Mouse (Mus musculus): ENCODE results near the gene Clmp. TPM values are rescaled to one million over a fixed set of nuclear protein-coding genes. Genes with fewer than 3 reads are reported as not detected.
"Not testable (repeated sequence)": the region's sequence is repeated elsewhere in the genome, so short reads cannot be mapped to it uniquely, and the experiment has no call there.

Gene Clmp
- polyA plus RNA-seq, 1 experiment from 2014 or later, result 14.9 TPM

DNA sequence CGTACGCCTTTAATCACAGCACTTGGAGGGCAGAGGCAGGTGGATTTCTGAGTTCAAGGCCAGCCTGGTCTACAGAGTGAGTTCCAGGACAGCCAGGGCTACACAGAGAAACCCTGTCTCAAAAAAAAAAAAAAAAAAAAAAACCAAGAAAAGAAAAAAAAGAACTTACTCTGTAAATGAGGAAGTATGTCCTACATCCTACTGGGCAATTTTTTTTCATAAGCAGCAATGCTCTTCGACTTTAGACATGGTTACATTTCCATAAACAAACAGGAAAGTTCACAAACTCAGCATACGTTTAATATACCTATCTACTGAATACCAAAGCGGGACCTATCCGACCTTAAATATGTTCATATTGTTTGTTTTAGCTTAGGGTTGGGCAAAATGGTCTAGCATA is 76.6 kb downstream of the Clmp start:
- Histone ChIP-seq H3K4me1 (replicated peaks) (peaks cover 14% of the 10 kb centered on the region), H3K9me3 (replicated peaks) (no peaks in the 10 kb centered on the region), H3K27me3 (replicated peaks) (no peaks in the 10 kb centered on the region), H3K4me3 (no peak overlapping the region), H3K4me2 (no peak overlapping the region), H3K27ac (ENCODE audit: poor library complexity, severe bottlenecking) (no peak overlapping the region), H3K9ac (no peak overlapping the region), H3K36me3 (no peaks in the 10 kb centered on the region)
- WGBS, result 84% methylated on average over 6 of the region's 6 CpGs
- no peak for ATAC-seq (ENCODE audit: insufficient number of reproducible peaks, low FRiP score)

DNA sequence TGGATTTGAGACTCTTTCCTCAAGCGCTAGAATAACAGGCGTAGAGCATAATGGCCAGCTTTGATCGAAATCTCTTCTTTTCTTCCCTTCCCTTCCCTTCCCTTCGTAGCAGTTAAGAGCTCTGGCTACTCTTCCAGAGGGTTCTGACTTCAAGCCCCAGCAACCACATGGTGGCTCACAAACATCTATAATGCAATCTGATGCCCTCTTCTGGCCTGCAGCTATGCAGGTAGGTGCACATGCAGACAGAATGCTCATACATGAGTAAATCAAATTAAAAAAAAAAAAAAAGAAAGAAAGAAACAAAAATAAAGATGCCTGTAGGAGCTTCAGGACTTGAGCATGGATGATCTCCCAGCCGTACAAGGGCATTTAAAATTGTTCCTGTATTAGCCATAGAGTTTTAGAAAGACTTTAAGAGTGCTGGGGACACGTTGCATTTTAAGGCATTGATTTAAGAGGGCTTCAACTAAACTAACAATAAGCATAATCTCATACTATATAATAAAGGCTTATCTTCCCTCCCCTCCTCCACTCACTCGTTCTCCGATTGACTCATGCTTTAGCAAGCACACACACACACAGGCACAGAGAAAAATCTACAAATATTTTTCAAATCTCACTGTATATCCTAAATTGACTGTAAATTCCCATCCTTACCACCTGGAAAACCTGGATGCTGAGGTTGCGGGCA is 79.3 kb downstream of the Clmp start:
- Histone ChIP-seq H3K4me3 (no peak overlapping the region), H3K4me1 (replicated peaks) (0 out of 2 replicates have a peak, but pooled peaks cover 9% of the 10 kb centered on the region), H3K9me3 (replicated peaks) (no peaks in the 10 kb centered on the region), H3K9ac (no peak overlapping the region), H3K27me3 (replicated peaks) (no peaks in the 10 kb centered on the region), H3K36me3 (no peaks in the 10 kb centered on the region), H3K27ac (ENCODE audit: poor library complexity, severe bottlenecking) (no peak overlapping the region), H3K4me2 (no peak overlapping the region)
- 79% methylated on average over 8 of the region's 9 CpGs for WGBS
- ATAC-seq (ENCODE audit: insufficient number of reproducible peaks, low FRiP score), result no peak

DNA sequence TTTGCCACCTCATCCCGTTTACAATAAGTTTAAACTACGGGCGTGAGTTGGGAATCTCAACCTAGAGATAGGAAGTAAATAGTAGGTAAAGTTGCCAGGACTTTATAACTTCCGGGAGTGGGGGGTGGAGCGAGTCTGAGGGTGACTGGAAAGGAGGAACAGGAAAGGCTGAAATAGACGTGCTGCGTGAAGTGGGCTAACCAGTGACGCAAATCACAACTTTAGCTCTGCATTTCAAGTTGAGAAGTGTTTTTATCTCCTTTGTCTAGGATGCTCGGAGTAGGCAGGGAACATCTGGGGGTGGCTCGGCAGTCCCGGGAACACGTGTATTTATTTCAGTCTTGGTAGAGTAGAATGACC is 79.8 kb downstream of the Clmp start:
- Histone ChIP-seq H3K36me3 (no peaks in the 10 kb centered on the region), H3K9me3 (replicated peaks) (no peaks in the 10 kb centered on the region), H3K27ac (ENCODE audit: poor library complexity, severe bottlenecking) (no peak overlapping the region), H3K4me1 (replicated peaks) (0 out of 2 replicates have a peak, but pooled peaks cover 9% of the 10 kb centered on the region), H3K4me2 (no peak overlapping the region), H3K27me3 (replicated peaks) (no peaks in the 10 kb centered on the region), H3K4me3 (no peak overlapping the region), H3K9ac (no peak overlapping the region)
- no peak for ATAC-seq (ENCODE audit: insufficient number of reproducible peaks, low FRiP score)
- WGBS, result 50% methylated on average over 12 of the region's 12 CpGs

DNA sequence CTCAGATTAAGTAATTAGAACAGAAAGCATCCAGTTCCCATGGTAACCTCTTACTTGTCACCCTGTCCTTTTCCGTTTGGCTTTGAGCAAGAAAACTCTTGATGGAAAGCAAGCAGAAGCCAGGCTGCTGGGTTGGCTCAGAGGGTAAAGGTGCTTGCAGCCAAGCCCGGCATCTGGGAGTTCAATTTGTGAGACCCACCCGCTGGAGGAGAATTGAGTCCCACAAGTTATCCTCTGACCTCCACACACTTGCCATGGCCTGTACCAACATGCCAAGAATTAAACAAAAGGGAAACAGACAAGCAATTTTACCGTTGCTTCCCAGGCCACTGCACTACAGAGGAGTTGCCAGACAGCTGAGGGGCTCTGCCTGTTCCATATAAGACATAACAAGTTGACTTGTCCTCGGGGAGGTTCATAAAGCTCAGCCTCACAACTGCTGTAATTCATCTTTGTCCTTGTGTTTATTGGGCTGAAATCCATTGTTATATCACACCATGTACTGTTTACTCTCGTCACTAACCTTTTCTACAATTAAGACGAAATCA is 80.4 kb downstream of the Clmp start:
- Histone ChIP-seq H3K4me1 (replicated peaks) (0 out of 2 replicates have a peak, but pooled peaks cover 9% of the 10 kb centered on the region), H3K9me3 (replicated peaks) (no peaks in the 10 kb centered on the region), H3K27ac (ENCODE audit: poor library complexity, severe bottlenecking) (no peak overlapping the region), H3K9ac (no peak overlapping the region), H3K4me3 (no peak overlapping the region), H3K36me3 (no peaks in the 10 kb centered on the region), H3K27me3 (replicated peaks) (no peaks in the 10 kb centered on the region), H3K4me2 (no peak overlapping the region)
- ATAC-seq (ENCODE audit: insufficient number of reproducible peaks, low FRiP score), result no peak
- WGBS, result 75% methylated on average over 7 of the region's 7 CpGs

DNA sequence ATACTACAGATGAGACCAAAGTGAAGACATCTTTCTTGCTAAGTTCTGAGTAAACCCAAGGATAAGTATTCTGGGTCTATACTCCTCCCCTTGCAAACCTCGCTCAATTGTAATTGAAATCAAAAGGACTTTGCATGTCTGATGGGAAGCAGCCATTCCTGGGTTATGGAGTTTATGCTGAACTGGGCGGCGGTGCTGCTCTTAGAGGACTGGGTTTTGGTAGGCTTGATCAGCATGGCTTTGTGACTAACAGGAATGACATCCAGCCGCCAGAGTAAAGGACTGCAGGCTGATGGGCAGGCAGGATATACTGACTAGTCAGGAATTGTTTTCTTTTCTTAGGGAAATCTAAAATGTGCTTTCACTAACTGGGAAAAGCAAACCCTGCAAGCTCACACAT is 82.2 kb downstream of the Clmp start:
- Histone ChIP-seq H3K9me3 (replicated peaks) (no peaks in the 10 kb centered on the region), H3K4me1 (replicated peaks) (0 out of 2 replicates have a peak, but pooled peaks cover 9% of the 10 kb centered on the region), H3K27me3 (replicated peaks) (no peaks in the 10 kb centered on the region), H3K4me2 (no peak overlapping the region), H3K27ac (ENCODE audit: poor library complexity, severe bottlenecking) (no peak overlapping the region), H3K36me3 (no peaks in the 10 kb centered on the region), H3K4me3 (no peak overlapping the region), H3K9ac (no peak overlapping the region)
- WGBS, result 64% methylated on average over 4 of the region's 4 CpGs
- ATAC-seq (ENCODE audit: insufficient number of reproducible peaks, low FRiP score), result no peak

DNA sequence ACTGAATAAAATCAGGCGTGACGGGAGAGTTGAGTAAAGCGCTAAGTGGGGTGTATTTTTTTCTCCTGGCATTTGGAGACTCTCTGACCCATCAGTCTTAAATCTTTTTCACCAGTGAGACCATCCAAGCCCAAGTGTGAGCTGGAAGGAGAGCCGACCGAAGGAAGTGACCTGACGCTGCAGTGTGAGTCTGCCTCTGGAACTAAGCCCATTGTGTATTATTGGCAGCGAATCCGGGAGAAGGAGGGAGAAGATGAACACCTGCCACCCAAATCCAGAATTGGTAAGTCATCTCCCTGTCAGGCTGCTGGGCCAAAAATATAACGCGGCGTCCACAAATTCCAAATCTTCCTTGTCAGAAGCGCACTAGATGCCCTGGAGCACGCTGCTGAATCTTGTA is 86.5 kb downstream of the Clmp start:
- no peaks in the 10 kb centered on the region for H3K27me3 ChIP-seq (replicated peaks)
- H3K27ac ChIP-seq (ENCODE audit: poor library complexity, severe bottlenecking), result no peak overlapping the region
- H3K4me3 ChIP-seq, result no peak overlapping the region
- H3K9ac ChIP-seq, result no peak overlapping the region
- H3K9me3 ChIP-seq (replicated peaks), result no peaks in the 10 kb centered on the region
- H3K36me3 ChIP-seq, result no peaks in the 10 kb centered on the region; the same call in 1 of the 2 replicates
- 75% methylated on average over 13 of the region's 13 CpGs for WGBS
- H3K4me1 ChIP-seq (replicated peaks), result peaks cover 8% of the 10 kb centered on the region
- no peak overlapping the region for H3K4me2 ChIP-seq
- no peak for ATAC-seq (ENCODE audit: insufficient number of reproducible peaks, low FRiP score)

DNA sequence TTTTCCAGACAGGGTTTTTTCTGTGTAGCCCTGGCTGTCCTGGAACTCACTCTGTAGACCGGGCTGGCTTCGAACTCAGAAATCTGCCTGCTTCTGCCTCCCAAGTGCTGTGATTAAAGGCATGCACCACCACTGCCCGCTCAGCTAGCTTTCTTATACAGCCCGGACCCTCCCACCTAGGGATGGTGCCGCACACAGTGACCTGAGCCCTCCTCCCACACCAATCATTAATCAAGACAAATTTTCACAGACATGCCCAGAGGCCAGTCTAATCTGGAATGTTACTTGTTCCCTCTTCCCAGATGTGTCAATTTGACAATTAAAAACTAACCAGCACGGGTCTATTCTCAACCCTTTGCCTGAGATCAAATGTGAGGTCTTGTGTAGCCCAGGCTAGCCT is 87.4 kb downstream of the Clmp start:
- not testable (repeated sequence) for H3K4me3 ChIP-seq; ATAC-seq (ENCODE audit: insufficient number of reproducible peaks, low FRiP score); H3K9ac ChIP-seq; H3K27me3 ChIP-seq (replicated peaks); H3K4me1 ChIP-seq (replicated peaks); H3K27ac ChIP-seq (ENCODE audit: poor library complexity, severe bottlenecking); H3K36me3 ChIP-seq; H3K9me3 ChIP-seq (replicated peaks); H3K4me2 ChIP-seq
- 78% methylated on average over 6 of the region's 6 CpGs for WGBS

DNA sequence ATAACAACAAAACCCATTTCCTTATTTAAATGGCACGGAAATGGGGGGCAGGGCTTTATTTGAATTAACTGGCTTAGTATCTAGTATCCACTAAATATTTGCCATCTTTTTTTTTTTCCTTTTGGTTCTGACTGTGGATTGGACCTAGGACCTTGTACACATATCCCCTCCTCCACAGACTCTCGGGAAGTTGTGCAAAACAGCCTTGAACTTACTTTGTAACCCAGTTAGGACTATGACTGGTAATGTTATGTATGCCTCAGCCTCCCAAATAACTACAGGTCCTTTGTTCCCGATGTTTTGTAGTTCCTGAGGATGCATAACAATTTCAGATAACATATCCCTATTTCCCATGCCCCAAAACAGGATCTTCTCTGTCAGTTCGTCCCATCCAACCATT is 88.1 kb downstream of the Clmp start:
- ATAC-seq (ENCODE audit: insufficient number of reproducible peaks, low FRiP score), result no peak
- Histone ChIP-seq H3K4me1 (replicated peaks) (peaks cover 8% of the 10 kb centered on the region), H3K4me3 (no peak overlapping the region), H3K36me3 (no peaks in the 10 kb centered on the region; the same call in 1 of the 2 replicates), H3K9ac (no peak overlapping the region), H3K27ac (ENCODE audit: poor library complexity, severe bottlenecking) (no peak overlapping the region), H3K4me2 (no peak overlapping the region), H3K9me3 (replicated peaks) (no peaks in the 10 kb centered on the region), H3K27me3 (replicated peaks) (no peaks in the 10 kb centered on the region)
- WGBS, result 73% methylated on average over 4 of the region's 4 CpGs

DNA sequence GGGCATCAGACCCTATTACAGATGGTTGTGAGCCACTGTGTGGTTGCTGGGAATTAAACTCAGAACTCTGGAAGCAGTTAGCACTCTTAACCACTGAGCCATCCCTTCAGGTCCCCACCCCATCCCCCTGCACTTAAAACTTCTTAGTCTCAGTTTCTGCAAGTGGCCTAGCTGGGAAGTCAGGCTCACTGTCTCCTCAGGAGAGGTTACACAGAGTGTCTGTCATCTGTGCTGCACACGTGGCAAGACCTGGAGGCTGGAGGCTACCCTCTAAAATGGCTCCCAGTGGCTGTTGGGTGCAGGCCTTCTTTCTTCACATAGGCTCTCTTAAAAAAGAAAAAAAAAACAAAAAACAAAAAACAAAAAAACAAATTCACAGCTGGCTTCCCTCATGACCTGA is 90.3 kb downstream of the Clmp start:
- H3K4me3 ChIP-seq, result no peak overlapping the region
- no peak overlapping the region for H3K4me2 ChIP-seq
- H3K9me3 ChIP-seq (replicated peaks), result no peaks in the 10 kb centered on the region
- 35% methylated on average over 1 of the region's 1 CpGs for WGBS
- peak overlapping the region; percentile 55; the same call in 1 of the 2 replicates for H3K27ac ChIP-seq (ENCODE audit: poor library complexity, severe bottlenecking)
- H3K4me1 ChIP-seq (replicated peaks), result peaks cover 11% of the 10 kb centered on the region
- no peak overlapping the region for H3K9ac ChIP-seq
- no peaks in the 10 kb centered on the region; the same call in 1 of the 2 replicates for H3K36me3 ChIP-seq
- H3K27me3 ChIP-seq (replicated peaks), result no peaks in the 10 kb centered on the region
- 0 out of 2 replicates have a peak, but pooled peaks have one; percentile 22 for ATAC-seq (ENCODE audit: insufficient number of reproducible peaks, low FRiP score)

DNA sequence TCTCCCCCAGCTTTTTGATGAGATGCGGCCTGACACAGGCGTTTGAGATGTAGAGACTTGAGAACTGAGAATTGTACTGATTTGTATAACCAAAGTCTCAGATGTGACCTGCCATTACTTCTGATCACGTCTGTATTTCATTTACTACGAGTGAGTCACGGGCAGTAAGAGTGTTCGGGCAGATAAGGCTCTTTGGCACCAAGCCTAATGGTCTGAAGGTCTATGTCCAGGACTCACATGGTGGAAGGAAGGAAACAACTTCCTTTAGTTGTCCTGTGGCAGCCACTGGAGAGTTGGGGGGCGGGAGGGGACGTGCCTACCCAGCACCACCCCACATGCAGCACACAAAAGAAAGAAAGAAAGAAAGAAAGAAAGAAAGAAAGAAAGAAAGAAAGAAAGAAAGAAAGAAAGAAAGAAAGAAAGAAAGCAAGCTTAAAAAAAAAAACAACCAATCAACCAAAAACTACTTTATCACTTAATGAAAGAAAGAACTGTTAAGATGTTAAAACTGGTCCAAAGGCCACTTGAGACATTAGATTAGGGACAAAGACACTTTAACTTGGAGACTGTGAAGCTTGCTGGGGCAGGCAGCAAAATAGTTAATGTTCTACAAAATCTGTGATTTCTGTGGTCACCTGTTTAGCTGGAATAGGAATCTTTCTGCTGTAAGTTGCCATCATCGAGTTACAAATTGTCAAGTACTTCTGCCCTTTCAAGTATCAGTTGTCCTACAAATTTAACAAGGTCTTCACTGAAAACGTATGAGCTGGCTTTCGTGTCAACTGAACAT is 90.9 kb downstream of the Clmp start:
- Histone ChIP-seq H3K4me1 (replicated peaks) (peaks cover 18% of the 10 kb centered on the region), H3K27me3 (replicated peaks) (no peaks in the 10 kb centered on the region), H3K4me2 (no peak overlapping the region), H3K4me3 (no peak overlapping the region), H3K9me3 (replicated peaks) (no peaks in the 10 kb centered on the region), H3K27ac (ENCODE audit: poor library complexity, severe bottlenecking) (peak overlapping the region; percentile 55; the same call in 1 of the 2 replicates), H3K36me3 (no peaks in the 10 kb centered on the region; the same call in 1 of the 2 replicates), H3K9ac (no peak overlapping the region)
- 0 out of 2 replicates have a peak, but pooled peaks have one; percentile 68 for ATAC-seq (ENCODE audit: insufficient number of reproducible peaks, low FRiP score)
- 52% methylated on average over 11 of the region's 11 CpGs for WGBS

DNA sequence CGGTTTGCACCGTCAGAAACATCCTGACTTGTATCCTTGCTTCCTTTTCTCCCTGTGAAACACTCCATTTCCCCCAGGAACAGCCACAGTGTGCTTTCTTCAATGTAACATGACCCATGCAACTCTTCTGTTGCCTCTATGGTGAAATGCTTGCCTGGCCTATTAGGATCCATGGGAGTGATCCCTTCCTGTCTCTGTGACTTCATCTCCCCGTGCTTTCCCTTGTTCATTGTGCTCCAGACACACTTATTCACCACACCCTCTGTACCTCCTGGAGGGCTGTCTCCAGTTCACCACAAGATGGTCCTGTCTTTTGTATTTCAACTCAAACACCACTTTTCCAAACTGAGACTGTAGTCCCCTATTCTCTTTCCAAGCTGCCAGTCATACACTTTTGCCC is 94.3 kb downstream of the Clmp start:
- ATAC-seq (ENCODE audit: insufficient number of reproducible peaks, low FRiP score), result no peak
- H3K4me3 ChIP-seq, result no peak overlapping the region
- H3K9me3 ChIP-seq (replicated peaks), result no peaks in the 10 kb centered on the region
- 63% methylated on average over 3 of the region's 3 CpGs for WGBS
- peaks cover 41% of the 10 kb centered on the region for H3K4me1 ChIP-seq (replicated peaks)
- H3K27me3 ChIP-seq (replicated peaks), result no peaks in the 10 kb centered on the region
- no peak overlapping the region for H3K4me2 ChIP-seq
- no peak overlapping the region for H3K9ac ChIP-seq
- no peaks in the 10 kb centered on the region for H3K36me3 ChIP-seq
- no peak overlapping the region for H3K27ac ChIP-seq (ENCODE audit: poor library complexity, severe bottlenecking)
